Mouse (Mus musculus) CD4-positive, CD25-positive, alpha-beta regulatory T cell, adult 9 weeks (primary cell): Measurements from ENCODE around the gene Gm8165. TPM values are rescaled to one million over a fixed set of nuclear protein-coding genes. Genes with fewer than 3 reads are reported as not detected.

Experiments used
- polyA plus RNA-seq: library from polyadenylated mRNA; unstranded; fragments of 100-300 nt; shearing (Covaris generic); gene quantifications from one replicate; pipeline ENCODE4 v1.2.1, GENCODE M21; 2017

Gm8165 gene
- not detected for polyA plus RNA-seq

DNA sequence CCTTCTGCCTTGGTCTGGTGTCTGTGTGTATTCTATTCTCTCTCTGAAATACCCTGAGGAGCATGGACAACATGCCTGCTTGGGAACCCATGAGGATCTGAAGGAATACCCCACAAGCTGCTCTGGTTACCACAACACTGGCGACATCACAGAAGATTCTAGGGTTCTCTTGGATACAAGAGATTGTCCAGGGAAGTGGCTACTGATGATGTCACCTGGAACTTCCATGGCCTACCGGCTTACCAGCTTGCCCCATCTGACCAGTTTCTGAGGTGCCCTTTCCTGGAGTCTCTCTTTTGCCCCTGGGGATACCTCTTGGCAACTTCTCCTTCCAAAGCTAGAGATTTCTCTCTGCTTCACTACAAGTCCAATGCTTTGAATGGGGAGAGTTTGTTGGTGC is at the start of gene Gm8165:
Gene Gm8165 (minus strand): TSS at position 101 of the 400 bp plus-strand sequence.

DNA sequence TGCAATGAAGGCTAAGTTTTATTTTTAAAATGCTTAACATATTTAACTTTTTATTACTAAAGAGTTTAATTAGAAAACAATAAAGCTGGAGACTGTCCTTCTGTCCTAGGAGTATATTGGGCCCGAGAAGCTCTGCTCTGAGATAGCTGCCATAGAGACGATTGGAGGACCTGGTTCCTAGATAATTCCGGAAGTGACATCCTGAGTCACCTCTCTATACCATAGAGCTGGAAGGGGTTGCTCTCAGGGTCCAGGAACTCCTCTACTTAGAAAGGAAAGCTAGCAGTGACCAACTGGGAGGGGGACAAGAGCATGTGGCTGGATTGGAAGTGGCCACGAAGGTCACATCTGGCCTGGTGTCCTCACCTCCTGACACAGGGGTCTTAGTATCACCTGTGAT is 20.6 kb upstream of the Gm8165 start, which contains the start of gene Gm7324:
Gene Gm7324 (plus strand): TSS at position 208 of the 400 bp plus-strand sequence.

Other genes with a start within 250 kb of the Gm8165 start
- not detected for gene Gm5799, start 133.6 kb downstream of the Gm8165 start, polyA plus RNA-seq
- gene Gm17654, start 98.1 kb downstream of the Gm8165 start, polyA plus RNA-seq, result not detected
- gene Gm10375, start 69.2 kb downstream of the Gm8165 start, polyA plus RNA-seq, result not detected
- 1.1 TPM for gene Gm7324, start 20.6 kb upstream of the Gm8165 start, polyA plus RNA-seq
- gene Gm16506, start 50.3 kb upstream of the Gm8165 start, polyA plus RNA-seq, result not detected
- gene Gm6526, start 70.7 kb upstream of the Gm8165 start, polyA plus RNA-seq, result not detected
- not detected for gene Gm8180, start 107.5 kb upstream of the Gm8165 start, polyA plus RNA-seq
- not detected for gene Ear1, start 198.3 kb upstream of the Gm8165 start, polyA plus RNA-seq
- not detected for gene Ear10, start 246.4 kb upstream of the Gm8165 start, polyA plus RNA-seq
- 0.12 TPM for gene Gm8113, start 248.2 kb upstream of the Gm8165 start, polyA plus RNA-seq